Mouse (Mus musculus) heart, embryonic 12.5 days (tissue): ENCODE data around the gene Rgsl1. TPM values are rescaled to one million over a fixed set of nuclear protein-coding genes. Genes with fewer than 3 reads are reported as not detected.

Experiments used
- ATAC-seq: fragments of 200-750 bp; cut with Nextera tagmentation; 2 replicates; pipeline ENCODE4 v1.8.0; 2017; ENCODE audit warnings: moderate TSS enrichment, moderate library complexity; ENCODE audit not compliant: insufficient number of reproducible peaks, low FRiP score
- H3K27ac ChIP-seq: fragments of 300-500 bp; sonication (generic); 2 replicates; pipeline ENCODE4 v1.5.1; 2016; ENCODE audit warnings: mild to moderate bottlenecking, moderate library complexity; ENCODE audit not compliant: poor library complexity, severe bottlenecking
- H3K27me3 ChIP-seq: fragments of 300-500 bp; sonication (generic); replicated peaks from 2 replicates; pipeline ENCODE4 v1.6.1; 2016; ENCODE audit warnings: mild to moderate bottlenecking, moderate library complexity
- H3K36me3 ChIP-seq: fragments of 300-500 bp; sonication (generic); 2 replicates; pipeline ENCODE4 v1.6.1; 2016; ENCODE audit warnings: mild to moderate bottlenecking, moderate library complexity
- H3K4me1 ChIP-seq: fragments of 300-500 bp; sonication (generic); replicated peaks from 2 replicates; pipeline ENCODE4 v1.6.1; 2016; ENCODE audit warnings: mild to moderate bottlenecking
- H3K4me2 ChIP-seq: fragments of 300-500 bp; sonication (generic); 2 replicates; pipeline ENCODE4 v1.6.1; 2016; ENCODE audit warnings: mild to moderate bottlenecking, moderate library complexity
- H3K4me3 ChIP-seq: fragments of 300-500 bp; sonication (generic); 2 replicates; pipeline ENCODE4 v1.5.1; 2016; ENCODE audit warnings: mild to moderate bottlenecking
- H3K9ac ChIP-seq: fragments of 300-500 bp; sonication (generic); 2 replicates; pipeline ENCODE4 v1.6.1; 2016; ENCODE audit warnings: mild to moderate bottlenecking, moderate library complexity
- H3K9me3 ChIP-seq: fragments of 300-500 bp; sonication (generic); replicated peaks from 2 replicates; pipeline ENCODE4 v1.6.1; 2016; ENCODE audit warnings: mild to moderate bottlenecking, moderate library complexity
- WGBS: fragments of 180-500 bp; shearing (Covaris S2); methylation state at CpG from one replicate; pipeline ENCODE4 v1.1.7; 2016; 5-methylcytosine and 5-hydroxymethylcytosine counted together
- polyA plus RNA-seq: library from polyadenylated mRNA; unstranded; fragments of >200 nt; fragmentation: Nextera tagmentation; extraction: Ambion mirVana; gene quantifications from 2 replicates; pipeline ENCODE4 v1.2.1, GENCODE M21; 2016

The Rgsl1 gene
- polyA plus RNA-seq, 1 experiment from 2014 or later, result not detected

DNA sequence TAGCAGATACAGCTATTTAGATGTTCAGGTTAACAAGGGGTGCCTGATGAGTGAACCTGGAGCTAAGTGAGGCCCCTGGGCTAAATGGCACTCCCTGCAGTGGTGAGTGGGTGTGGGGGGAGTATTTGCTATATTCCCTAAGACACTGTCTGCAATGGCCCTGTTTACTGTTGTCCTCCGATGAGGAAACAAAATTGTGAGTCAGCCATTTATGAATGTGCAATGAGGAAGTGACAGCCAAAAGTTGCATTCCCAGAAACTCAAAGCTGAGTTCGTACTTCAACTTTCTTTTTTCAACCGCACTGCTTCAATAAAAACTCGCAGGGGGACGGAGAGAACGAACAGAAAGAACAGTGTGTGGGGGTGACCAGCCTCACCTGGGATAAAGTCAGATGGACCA lies 91.4 kb downstream of the Rgsl1 start:
- Histone ChIP-seq H3K4me2 (peak overlapping the region; percentile 69), H3K27ac (peak overlapping the region; percentile 20; the same call in 1 of the 2 replicates), H3K9me3 (no peaks in the 10 kb centered on the region), H3K36me3 (no peaks in the 10 kb centered on the region), H3K27me3 (0 out of 2 replicates have a peak, but pooled peaks cover 3% of the 10 kb centered on the region), H3K9ac (peak overlapping the region; percentile 55), H3K4me1 (peaks cover 35% of the 10 kb centered on the region), H3K4me3 (peak overlapping the region; percentile 42)
- ATAC-seq, result no peak
- WGBS, result 87% methylated on average over 6 of the region's 6 CpGs

DNA sequence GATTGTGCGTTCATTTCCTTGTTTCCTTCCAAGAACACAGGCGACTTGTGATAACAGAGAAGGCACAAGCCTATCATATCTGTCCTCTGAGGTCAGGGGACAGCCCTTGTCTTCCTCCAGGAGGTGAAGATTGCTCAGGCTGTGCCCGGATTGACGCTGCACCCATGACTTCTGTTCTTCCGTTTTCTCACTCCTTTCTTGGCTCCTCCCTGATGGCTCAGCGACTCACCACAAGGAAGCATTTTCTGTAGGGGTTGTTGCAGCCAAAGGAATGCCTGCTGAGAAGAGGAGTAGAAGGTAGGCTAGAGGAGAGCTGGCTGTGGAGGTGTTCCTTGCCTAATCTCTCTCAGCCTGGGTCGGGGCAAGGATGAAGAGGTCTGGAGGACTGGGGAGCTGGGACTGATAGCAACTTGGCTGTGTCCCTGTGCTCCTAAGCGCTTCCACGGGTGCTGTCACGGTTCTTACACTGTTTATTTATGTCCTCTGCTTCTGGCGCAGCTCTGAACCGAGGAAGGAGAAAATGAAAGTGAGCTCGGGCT lies 92.1 kb downstream of the Rgsl1 start:
- 0 out of 2 replicates have a peak, but pooled peaks have one; percentile 33 for ATAC-seq
- Histone ChIP-seq H3K4me2 (peak overlapping the region; percentile 69), H3K9me3 (no peaks in the 10 kb centered on the region), H3K27me3 (0 out of 2 replicates have a peak, but pooled peaks cover 3% of the 10 kb centered on the region), H3K4me1 (peaks cover 38% of the 10 kb centered on the region), H3K9ac (peak overlapping the region; percentile 55), H3K36me3 (no peaks in the 10 kb centered on the region), H3K4me3 (peak overlapping the region; percentile 42), H3K27ac (peak overlapping the region; percentile 20)
- 17% methylated on average over 13 of the region's 13 CpGs for WGBS

DNA sequence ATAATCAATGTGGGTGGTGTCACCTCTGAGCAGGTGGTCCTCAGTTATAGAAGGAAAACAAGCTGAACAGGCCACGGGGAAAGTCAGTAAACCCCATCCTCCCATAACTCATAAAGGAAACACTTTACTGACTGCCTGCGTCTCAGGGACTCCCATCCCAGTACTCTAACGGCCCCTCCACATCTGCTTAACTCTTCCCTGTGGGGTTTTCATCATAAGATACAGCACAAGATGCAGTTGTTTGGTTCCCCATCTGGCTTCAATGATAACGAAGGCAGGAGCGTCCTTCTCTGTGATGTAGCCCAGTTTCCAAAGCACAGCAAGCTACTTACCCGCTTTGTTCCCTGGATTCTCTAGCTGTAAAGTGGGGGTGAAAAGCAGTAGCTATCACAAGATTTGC lies 93.9 kb downstream of the Rgsl1 start:
- Histone ChIP-seq H3K4me2 (peak overlapping the region; percentile 67), H3K27me3 (0 out of 2 replicates have a peak, but pooled peaks cover 3% of the 10 kb centered on the region), H3K27ac (no peak overlapping the region), H3K9ac (peak overlapping the region; percentile 75), H3K4me1 (peaks cover 38% of the 10 kb centered on the region), H3K4me3 (peak overlapping the region; percentile 47; the same call in 1 of the 2 replicates), H3K36me3 (no peaks in the 10 kb centered on the region), H3K9me3 (no peaks in the 10 kb centered on the region)
- ATAC-seq, result no peak
- 57% methylated on average over 6 of the region's 6 CpGs for WGBS

DNA sequence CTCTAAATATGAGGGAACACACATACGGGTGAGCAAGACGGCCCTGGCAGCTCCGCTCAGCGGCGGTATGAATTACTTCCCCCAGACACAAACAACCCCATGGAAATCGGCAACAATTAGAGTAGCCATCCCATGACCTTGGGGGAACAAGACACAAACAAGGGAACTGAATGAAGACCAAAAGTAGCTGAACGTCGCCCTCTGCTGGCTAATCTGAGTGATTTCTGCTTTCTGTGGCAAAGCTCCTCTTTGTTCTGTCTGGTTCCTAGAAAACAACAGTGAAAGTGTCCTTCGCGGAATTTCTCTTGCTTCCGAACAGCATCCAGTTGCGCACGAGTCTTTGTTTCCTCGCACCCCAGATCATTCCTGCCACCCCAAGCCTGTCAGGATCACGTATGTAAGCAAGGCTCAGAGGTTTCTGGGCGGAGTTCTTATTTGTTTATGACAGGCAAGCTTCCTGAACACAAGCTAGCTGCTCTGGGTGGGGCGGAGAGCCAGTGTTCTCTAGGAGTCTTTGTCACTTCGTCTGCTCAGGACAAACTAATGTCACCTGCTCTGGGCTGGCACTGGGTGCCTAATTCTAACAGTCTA lies 94.6 kb downstream of the Rgsl1 start, which contains the start of gene Rnasel:
Rnasel (plus strand) TSS at position 216 of the 591 bp plus-strand sequence.
- ATAC-seq, result peak; percentile 65
- H3K9me3 ChIP-seq, result no peaks in the 10 kb centered on the region
- 0 out of 2 replicates have a peak, but pooled peaks cover 3% of the 10 kb centered on the region for H3K27me3 ChIP-seq
- WGBS, result 7% methylated on average over 18 of the region's 18 CpGs
- no peaks in the 10 kb centered on the region for H3K36me3 ChIP-seq
- H3K27ac ChIP-seq, result peak within 1 kb of the TSS; percentile 62
- H3K4me1 ChIP-seq, result peaks cover 38% of the 10 kb centered on the region
- peak within 1 kb of the TSS; percentile 47 for H3K4me3 ChIP-seq
- H3K9ac ChIP-seq, result peak within 1 kb of the TSS; percentile 75
- H3K4me2 ChIP-seq, result peak within 1 kb of the TSS; percentile 67

DNA sequence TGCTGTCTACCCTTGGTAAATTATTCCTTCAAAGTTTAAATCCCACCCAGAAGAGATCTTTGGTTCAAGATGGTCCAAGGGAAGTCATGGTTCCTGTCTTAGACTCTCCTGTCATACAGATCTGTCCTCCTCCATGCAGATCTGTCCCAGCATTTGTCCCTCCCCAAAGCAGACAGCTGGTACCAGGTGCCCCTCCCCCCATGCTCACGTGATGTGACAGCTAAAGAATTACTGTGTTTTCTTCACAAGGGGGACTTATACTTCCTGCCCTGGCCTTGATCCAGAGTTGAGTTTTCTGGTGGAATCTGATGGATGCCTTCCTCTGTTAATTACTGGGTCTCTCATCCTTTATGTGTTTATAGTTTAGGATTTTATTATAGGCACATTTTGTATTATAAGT lies 95.4 kb downstream of the Rgsl1 start:
- Histone ChIP-seq H3K4me3 (no peak overlapping the region), H3K4me2 (peak overlapping the region; percentile 67), H3K27me3 (no peaks in the 10 kb centered on the region), H3K36me3 (peaks cover 2% of the 10 kb centered on the region), H3K4me1 (peaks cover 38% of the 10 kb centered on the region), H3K9me3 (no peaks in the 10 kb centered on the region), H3K9ac (no peak overlapping the region), H3K27ac (peak overlapping the region; percentile 24)
- WGBS, result 8% methylated on average over 1 of the region's 1 CpGs
- ATAC-seq, result no peak

DNA sequence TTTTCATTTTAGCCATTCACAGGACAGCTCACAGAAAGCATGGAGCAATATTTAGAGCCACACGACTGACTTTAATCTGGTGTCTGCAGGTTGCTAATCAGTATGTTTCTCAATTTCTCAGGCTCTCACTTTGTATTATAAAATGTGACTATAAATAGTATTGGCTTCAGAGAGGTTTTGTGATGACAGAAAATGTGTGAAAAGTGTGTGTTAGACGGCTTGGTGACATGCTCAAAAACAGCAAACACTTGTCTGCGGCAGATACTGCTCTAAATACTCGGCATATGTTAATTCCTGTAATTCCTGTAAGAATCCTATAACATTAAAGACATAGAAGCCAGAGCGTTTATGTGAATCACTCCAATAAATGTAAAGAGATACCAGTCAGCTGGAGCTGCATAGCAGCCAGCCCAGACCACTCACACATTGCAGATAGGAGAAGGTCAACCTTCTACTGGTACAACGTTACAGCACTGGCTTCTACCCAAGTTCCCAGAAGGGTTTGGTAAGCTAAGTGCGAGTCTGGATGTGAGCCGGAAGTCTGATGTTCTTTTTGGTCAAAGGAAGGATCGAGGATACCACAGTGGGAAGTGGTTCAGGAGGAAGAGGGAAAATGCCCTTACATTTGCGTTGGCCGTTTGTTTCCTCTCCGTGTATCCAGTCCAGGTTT lies 95.9 kb downstream of the Rgsl1 start:
- no peak for ATAC-seq
- H3K4me2 ChIP-seq, result peak overlapping the region; percentile 32
- peak overlapping the region; percentile 24 for H3K27ac ChIP-seq
- no peak overlapping the region for H3K9ac ChIP-seq
- 51% methylated on average over 12 of the region's 12 CpGs for WGBS
- no peaks in the 10 kb centered on the region for H3K9me3 ChIP-seq
- no peak overlapping the region for H3K4me3 ChIP-seq
- H3K36me3 ChIP-seq, result peaks cover 5% of the 10 kb centered on the region
- H3K4me1 ChIP-seq, result peaks cover 38% of the 10 kb centered on the region
- no peaks in the 10 kb centered on the region for H3K27me3 ChIP-seq

DNA sequence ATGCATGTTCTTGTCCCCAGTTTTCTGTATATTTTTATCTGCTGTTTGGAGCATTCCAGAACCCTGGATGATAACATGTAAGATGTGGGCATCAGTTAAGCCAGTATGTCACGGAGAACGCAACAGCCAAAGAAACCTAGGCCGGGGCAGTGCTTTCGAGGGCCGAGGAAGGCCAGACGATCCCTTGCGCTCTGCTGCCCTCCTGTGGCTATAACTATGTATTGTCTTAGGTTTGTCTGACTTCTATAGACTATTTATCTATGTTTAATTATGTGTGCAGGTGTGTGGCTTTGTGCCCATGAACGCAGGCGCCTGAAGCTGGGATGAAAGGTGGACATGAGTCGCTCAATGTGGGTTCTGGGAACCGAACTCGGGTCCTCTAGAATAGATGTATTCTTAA lies 97.2 kb downstream of the Rgsl1 start:
- Histone ChIP-seq H3K4me3 (no peak overlapping the region), H3K36me3 (peaks cover 5% of the 10 kb centered on the region), H3K4me2 (no peak overlapping the region), H3K9ac (no peak overlapping the region), H3K4me1 (peaks cover 35% of the 10 kb centered on the region), H3K27me3 (0 out of 2 replicates have a peak, but pooled peaks cover 3% of the 10 kb centered on the region), H3K9me3 (no peaks in the 10 kb centered on the region), H3K27ac (no peak overlapping the region)
- WGBS, result 3% methylated on average over 12 of the region's 12 CpGs
- no peak for ATAC-seq

DNA sequence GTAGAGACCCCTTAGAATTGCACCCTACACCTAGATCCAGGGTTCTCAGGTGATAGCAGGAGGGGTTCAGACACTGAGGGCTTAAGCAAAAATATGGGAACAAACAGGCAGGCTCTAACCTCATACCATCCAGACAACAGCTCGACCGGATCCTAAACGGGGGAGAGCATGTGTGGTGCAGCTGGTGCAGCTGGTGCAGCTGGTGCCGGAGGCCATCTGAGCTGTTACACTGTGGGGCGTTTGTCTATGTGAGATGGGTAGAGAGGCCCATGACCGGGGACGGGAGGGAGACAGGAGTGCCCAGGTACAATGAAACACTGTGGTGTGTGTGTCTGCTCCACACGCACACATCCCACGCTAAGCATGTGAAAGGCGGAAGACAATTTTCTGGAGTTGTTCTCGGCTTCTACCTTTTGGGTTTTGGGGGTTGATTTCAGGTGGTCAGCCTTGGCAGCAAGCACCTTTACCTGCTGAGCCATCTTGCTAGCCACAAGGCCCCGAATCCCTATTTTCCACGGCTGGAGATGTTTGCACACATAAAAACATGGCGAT lies 97.7 kb downstream of the Rgsl1 start:
- WGBS, result 81% methylated on average over 14 of the region's 14 CpGs
- H3K9me3 ChIP-seq, result no peaks in the 10 kb centered on the region

DNA sequence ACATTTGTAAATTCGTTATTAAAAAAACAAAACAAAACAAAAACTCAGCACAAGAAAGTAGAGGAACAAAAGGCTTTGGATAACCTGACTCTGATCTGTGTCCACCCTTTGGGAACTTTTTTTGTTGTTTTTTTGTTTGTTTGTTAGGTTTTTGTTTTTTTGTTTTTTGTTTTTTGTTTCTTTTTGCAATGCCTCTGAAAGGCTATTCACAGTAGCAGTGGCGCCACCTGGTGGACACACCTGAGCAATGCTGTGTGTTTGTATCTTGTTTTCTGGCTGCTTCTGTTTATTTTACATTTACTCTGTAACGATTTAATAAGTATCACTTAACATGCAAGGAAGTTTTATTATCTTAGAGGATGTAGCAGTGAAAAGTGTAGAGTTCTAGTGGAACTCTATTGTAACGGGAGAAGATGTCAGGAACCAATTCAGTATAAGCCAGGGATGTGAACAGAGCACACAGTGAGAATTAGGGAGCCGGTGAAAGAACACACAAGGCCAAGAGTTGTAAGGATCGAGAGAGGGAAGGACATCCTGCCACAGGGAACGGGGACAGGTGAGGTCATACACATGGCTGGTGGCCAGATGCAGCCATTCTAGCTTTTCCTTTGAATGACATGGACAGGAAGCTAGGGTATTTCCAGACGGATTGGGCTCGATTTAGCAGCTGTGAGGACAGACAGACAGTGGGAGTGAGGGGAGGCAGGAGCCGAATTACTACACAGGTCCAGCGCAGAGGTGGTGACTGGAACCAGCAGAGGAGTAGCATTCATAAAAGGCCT lies 101.4 kb downstream of the Rgsl1 start:
- Histone ChIP-seq H3K9ac (no peak overlapping the region; the same call in 1 of the 2 replicates), H3K27me3 (peaks cover 35% of the 10 kb centered on the region), H3K27ac (no peak overlapping the region), H3K4me3 (no peak overlapping the region), H3K4me2 (peak overlapping the region; percentile 87; the same call in 1 of the 2 replicates), H3K36me3 (peaks cover 5% of the 10 kb centered on the region), H3K9me3 (no peaks in the 10 kb centered on the region), H3K4me1 (peaks cover 26% of the 10 kb centered on the region)
- no peak for ATAC-seq
- WGBS, result 38% methylated on average over 11 of the region's 11 CpGs

More for the DNA sequence above, 97.7 kb downstream of the Rgsl1 start:
- H3K27ac ChIP-seq, result no peak overlapping the region
- H3K36me3 ChIP-seq, result peaks cover 5% of the 10 kb centered on the region
- H3K4me2 ChIP-seq, result no peak overlapping the region
- peaks cover 39% of the 10 kb centered on the region for H3K4me1 ChIP-seq
- H3K27me3 ChIP-seq, result peaks cover 8% of the 10 kb centered on the region; the same call in 1 of the 2 replicates
- H3K9ac ChIP-seq, result no peak overlapping the region
- no peak overlapping the region for H3K4me3 ChIP-seq
- no peak for ATAC-seq

DNA sequence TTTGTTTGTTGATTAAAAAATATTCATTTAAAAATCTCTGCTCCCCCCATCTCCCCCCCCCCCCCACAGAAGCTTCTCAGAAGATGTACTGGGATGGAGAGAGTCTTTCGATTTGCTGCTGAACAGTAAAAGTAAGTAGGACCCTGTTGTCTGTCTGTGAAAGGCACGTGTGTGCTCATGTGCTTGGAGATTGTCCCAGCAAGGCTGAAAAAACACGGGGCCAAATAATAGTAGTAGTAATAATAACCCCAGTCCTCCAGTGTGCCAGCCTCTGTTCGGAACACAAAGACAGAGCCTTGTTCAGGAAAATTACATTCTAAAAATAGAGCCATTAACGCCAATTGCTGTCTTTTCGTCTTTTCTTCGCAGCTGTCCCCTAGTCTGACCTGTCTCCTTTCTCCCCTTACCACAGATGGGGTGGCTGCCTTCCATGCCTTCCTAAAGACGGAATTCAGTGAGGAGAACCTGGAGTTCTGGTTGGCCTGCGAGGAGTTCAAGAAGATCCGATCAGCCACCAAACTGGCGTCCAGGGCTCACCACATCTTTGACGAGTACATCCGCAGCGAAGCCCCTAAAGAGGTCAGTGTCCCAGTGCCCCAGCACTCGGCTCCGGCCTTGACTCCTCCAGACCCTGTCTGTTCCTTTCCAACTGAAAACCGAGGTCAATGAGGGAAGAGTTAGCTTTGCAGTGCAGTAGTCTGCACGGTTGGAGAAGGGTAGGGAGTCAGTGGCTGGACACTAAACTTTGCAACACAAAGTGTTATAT lies 102.2 kb downstream of the Rgsl1 start:
- 63% methylated on average over 18 of the region's 18 CpGs for WGBS
- H3K4me1 ChIP-seq, result peaks cover 23% of the 10 kb centered on the region
- peak overlapping the region; percentile 87 for H3K4me2 ChIP-seq
- no peak for ATAC-seq
- H3K27ac ChIP-seq, result no peak overlapping the region
- peak overlapping the region; percentile 46; the same call in 1 of the 2 replicates for H3K9ac ChIP-seq
- H3K36me3 ChIP-seq, result peaks cover 5% of the 10 kb centered on the region
- H3K27me3 ChIP-seq, result peaks cover 43% of the 10 kb centered on the region
- H3K4me3 ChIP-seq, result peak overlapping the region; percentile 46
- H3K9me3 ChIP-seq, result no peaks in the 10 kb centered on the region
